Mouse (Mus musculus) mesoderm, embryonic 11.5 days (tissue): Measurements from ENCODE around the gene Plpp1.
A peak's percentile ranks its signal among the peaks of the same experiment; 100 is the strongest.

Experiments used
- DNase-seq: peaks from one replicate; pipeline ENCODE4 v3.0.0-alpha.2; 2012; ENCODE audit warnings: low read depth, low spot score

Plpp1 gene

DNA sequence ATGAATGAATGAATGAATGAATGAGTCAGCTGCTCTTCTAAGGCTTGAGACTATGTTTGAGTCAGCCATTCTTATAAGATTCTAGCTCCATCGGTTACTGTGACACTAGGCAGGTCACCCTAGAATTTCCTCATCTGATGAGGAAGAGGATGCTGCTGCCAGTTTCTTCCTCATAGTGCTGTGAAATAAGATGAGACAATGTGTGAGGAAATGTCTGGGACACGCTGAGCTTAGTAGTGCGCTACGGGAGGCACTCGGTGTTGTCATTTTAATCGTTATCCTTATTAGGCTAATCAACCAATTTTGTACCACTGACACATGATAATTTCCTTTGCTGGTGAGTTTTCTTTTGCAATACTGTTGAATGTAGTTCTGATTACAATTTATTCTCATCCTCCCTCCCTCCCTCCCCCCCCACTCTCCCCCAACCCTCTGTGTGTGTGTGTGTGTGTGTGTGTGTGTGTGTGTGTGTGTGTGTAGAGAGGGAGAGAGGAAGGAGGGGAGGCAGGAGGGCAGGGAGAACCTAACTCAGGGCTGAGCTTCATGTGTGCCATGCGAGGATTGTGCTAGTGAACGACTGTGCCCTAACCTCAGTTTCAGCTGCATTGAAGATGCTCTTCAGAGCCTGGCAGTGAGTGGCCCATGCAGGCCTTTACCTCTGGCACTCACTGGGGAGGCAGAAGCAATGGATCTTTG is 11.3 kb downstream of the Plpp1 start:
- no peak for DNase-seq

- no peak for DNase-seq
These were observed 15.4 kb downstream of the Plpp1 start for GRCm38 (mm10) chr13:112815996-112816395.

DNA sequence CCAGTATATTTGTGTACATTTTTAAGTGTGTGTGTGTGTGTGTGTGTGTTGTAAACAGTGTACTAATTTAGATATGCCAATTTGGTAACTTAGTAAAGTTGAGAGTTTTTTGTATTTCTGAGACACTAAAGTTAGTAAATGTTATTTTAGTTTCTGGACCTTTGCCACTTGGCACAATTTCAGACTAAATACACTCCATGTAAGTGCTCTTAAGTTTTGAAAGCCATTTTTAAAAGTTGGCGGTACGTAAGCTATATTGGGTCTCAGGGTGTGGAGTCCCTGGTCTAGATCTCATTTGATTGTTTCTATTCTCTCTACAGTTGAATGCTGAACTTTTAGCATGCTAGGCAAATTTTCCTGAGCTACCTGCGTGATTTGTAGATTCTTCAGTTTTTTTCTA is 17.5 kb downstream of the Plpp1 start:
- DNase-seq = no peak

DNA sequence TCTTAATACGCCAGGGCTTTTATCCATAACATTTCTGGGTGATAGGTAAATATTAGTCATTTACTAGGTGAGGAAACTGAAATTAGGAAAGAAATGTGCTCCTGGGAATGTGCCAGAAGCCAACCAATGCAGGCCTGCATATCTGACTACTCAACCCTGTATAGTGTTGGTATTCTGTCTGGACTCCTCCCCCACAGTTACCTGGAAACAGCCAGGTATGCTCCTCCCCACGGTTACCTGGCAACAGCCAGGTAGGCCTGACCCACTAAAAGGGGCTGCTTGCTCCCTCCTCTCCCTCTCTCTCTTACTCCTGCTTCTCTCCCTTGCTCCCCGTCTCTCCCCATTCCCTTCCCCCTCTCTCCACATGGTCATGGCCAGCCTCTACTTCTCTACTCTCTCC is 21.8 kb downstream of the Plpp1 start:
- DNase-seq = no peak

GRCm38 (mm10) chr13:112823236-112823910 is 22.8 kb downstream of the Plpp1 start:
- no peak for DNase-seq

- no peak for DNase-seq
These were observed 23.5 kb downstream of the Plpp1 start for GRCm38 (mm10) chr13:112823911-112824648.

- peak; percentile 18 for DNase-seq
These were observed 24.9 kb downstream of the Plpp1 start for GRCm38 (mm10) chr13:112825479-112825878.

- no peak for DNase-seq
These were observed 29.0 kb downstream of the Plpp1 start for GRCm38 (mm10) chr13:112829619-112830018.

DNA sequence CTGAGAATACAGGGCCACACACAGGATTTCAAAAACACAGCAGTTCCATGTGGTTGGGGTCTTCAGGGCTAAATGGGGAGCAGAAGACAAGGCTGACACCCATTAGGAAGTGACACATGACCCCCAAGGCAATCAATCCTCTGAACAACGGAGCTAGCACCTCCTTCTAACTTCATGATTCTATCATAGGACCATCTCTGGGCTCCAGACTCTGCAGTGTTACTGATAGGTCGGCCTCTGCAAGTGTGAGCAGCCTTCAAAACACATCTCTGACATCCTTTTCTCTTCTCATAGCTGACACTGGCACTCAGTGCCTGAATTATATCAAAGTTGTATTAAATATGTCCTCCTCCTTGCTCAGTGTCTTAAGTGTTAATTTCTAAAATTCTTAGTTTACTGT is 32.0 kb downstream of the Plpp1 start:
- DNase-seq = no peak

GRCm38 (mm10) chr13:112833253-112833894 is 32.8 kb downstream of the Plpp1 start:
- DNase-seq = no peak

DNA sequence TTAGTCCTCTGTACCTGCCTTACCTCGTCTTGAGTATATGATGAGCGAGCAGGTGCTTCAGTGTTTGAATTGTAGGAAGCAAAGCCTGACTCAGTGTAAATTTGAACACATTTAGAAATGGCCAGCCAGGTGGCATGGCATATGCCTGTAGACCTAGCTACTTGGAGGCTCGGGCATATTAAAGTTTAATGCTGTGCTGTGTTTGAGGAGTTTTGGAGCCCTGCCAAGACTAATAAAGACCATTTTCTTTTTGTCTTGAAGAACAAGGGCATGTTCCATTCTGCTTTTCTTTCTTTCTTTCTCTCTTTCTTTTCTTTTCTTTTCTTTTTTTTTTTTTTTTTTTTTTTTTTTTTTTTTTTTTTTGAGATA is 33.3 kb downstream of the Plpp1 start:
- no peak for DNase-seq

- DNase-seq = no peak
These were observed 34.5 kb downstream of the Plpp1 start for GRCm38 (mm10) chr13:112835113-112835512.

- DNase-seq = no peak
These were observed 36.4 kb downstream of the Plpp1 start for GRCm38 (mm10) chr13:112836951-112837350.

DNA sequence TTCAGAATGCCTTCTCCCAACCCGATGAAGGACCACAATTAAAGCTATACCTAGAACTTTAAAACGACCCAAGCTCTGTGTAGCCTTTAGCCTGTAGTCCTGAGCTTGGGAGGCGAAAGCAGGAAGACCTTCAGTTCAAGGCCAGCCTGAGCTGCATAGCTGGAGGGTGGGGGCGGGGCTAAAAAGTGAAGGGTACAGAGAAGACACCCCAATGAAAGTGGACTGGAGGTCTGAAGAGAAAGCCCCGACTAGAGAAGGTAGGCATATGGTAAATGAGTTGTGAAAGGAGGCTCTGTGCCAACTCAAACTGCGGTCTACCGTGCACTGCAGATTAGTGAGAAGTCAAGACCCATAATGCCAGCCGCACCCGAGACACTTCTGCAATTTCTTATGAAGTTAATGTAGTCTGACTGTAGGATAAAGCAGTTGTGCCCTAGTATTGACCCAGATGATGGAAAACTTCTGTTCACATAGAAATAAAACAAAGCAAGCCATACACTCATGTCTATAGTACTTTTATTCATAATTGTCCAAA is 37.1 kb downstream of the Plpp1 start:
- no peak for DNase-seq

DNA sequence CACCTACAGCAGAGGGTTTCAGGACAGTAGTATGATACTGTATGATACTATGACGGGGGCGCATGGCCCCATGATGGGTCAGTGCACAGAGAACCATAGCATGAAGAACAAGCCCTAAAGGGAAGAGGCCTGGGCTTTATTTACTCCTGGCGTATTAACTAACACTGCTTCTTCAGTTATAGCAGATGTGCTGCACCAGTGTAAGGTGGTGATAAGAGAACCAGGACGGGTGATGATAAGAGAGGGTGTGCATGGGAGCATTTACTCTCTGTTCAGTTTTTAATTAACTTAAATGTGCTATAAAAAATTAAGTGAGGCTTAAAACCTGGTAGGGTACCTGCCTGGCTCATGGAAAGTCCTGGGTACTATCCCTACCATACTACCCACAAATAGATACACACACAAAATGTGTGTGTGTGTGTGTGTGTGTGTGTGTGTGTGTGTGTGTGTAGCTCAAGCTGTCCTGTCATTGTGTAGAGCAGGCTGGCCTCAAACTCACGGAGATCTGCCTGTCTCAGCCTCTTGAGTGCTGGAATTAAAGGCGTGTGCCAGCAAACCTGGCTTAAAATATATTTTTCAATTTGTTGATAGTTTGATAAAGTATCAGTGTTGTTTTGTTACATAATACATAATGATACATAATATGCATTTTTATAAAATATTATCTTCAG is 38.1 kb downstream of the Plpp1 start:
- no peak for DNase-seq

GRCm38 (mm10) chr13:112840241-112841087 is 39.9 kb downstream of the Plpp1 start:
- no peak for DNase-seq

- no peak for DNase-seq
These were observed 45.3 kb downstream of the Plpp1 start for GRCm38 (mm10) chr13:112845931-112846330.

GRCm38 (mm10) chr13:112853710-112854316 is 53.2 kb downstream of the Plpp1 start:
- DNase-seq = no peak

DNA sequence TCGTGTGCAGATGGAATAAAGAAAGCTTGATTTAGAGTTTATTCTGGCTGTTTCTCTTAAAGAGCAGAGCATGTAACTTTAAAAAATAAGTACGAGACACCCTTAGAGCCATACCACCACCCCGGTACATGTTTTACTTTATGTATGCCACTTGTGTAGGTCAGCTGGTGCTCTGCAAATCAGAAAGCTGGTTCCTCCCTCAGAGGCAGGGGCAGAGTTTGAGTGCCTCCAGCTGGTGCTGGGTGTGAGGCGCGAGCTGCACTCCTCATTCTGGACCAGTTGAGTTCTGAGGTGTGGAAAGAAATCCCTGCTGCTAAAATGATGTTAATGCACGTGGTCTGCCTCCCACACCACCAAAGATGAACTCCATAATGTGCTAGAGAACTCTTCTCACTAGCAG is 53.8 kb downstream of the Plpp1 start:
- no peak for DNase-seq

DNA sequence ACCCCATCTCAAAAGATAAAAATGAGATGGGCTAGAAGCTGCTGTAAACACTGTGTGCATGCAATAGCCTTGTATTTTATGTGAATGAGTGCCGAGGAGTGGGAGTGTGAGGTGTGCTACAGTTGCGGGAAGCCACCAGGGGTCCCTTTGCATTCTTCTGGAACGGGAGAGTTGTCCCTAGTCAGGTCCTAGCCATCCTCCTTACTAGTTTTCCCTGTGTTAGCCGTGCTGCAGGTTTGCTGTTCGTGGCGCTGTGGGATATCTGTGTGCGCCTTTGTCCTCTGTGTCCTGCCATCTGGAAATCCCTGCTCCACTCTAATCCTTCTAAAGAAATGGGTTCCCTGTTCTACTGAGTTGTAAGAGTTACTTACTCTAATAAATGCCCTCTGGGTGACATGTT is 57.3 kb downstream of the Plpp1 start:
- DNase-seq = no peak
